Mouse (Mus musculus) megakaryocyte, embryonic 14.5 days (primary cell): ENCODE results near the gene Srgap2.

Experiments used
- FLI1 ChIP-seq: IDR thresholded peaks from 2 replicates; pipeline ENCODE4 v1.6.1; 2012; ENCODE audit warnings: low read length, inconsistent platforms, mixed read lengths
- GATA1 ChIP-seq: IDR thresholded peaks from 3 replicates; pipeline ENCODE4 v1.6.1; 2012; ENCODE audit warnings: mixed read lengths, low read length, inconsistent platforms, borderline replicate concordance

DNA sequence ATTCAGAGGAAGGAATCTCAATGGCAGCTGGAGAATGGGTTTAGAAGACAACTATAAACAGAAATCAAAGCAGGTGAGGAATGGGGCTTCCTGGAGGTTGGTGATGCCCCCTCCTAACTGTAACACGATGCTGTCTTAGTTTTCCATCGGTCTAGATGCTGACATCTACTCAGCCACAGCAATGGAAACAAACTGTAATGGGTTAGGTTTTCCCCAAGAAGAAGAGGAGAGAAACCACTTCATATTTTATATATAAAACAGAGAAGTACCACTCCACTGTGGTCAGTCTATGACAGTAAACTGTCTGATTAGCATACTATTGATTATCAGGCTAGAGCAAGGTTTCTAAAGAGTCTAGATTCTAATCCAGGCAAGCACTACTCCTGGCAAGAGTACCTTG lies 179.4 kb downstream of the Srgap2 start:
- TF ChIP-seq GATA1 (no peak), FLI1 (no peak)
